Mouse (Mus musculus) MEL-GATA-1-ER (cell line): ENCODE data around the gene Gramd4.

Experiments used
- DNase-seq: peaks from one replicate; pipeline ENCODE4 v3.0.0-alpha.2; 2012; ENCODE audit warnings: low read depth; ENCODE audit errors: extremely low read depth

Gramd4 gene

GRCm38 (mm10) chr15:86057413-86057812 lies at the start of gene Gramd4:
Gene Gramd4 (plus strand): TSS chr15:86057695.
- DNase-seq, result no peak

- DNase-seq, result no peak
These were observed 44.4 kb upstream of the Gramd4 start for GRCm38 (mm10) chr15:86013130-86013529.

- no peak for DNase-seq
These were observed 43.8 kb upstream of the Gramd4 start for GRCm38 (mm10) chr15:86013656-86014055.

GRCm38 (mm10) chr15:86015026-86015425 lies 42.5 kb upstream of the Gramd4 start:
- no peak for DNase-seq

GRCm38 (mm10) chr15:86015860-86016541 lies 41.5 kb upstream of the Gramd4 start:
- no peak for DNase-seq

- DNase-seq, result no peak
These were observed 40.2 kb upstream of the Gramd4 start for GRCm38 (mm10) chr15:86017336-86017735.

- DNase-seq, result no peak
These were observed 38.6 kb upstream of the Gramd4 start for GRCm38 (mm10) chr15:86018753-86019512.

- no peak for DNase-seq
These were observed 37.5 kb upstream of the Gramd4 start for GRCm38 (mm10) chr15:86020008-86020407.

- DNase-seq, result peak; percentile 18
These were observed 36.2 kb upstream of the Gramd4 start for GRCm38 (mm10) chr15:86021301-86021700.

GRCm38 (mm10) chr15:86021971-86022370 lies 35.5 kb upstream of the Gramd4 start:
- DNase-seq, result no peak

GRCm38 (mm10) chr15:86027871-86028270 lies 29.6 kb upstream of the Gramd4 start:
- DNase-seq, result no peak

- DNase-seq, result no peak
These were observed 27.5 kb upstream of the Gramd4 start for GRCm38 (mm10) chr15:86029981-86030380.

- DNase-seq, result no peak
These were observed 24.7 kb upstream of the Gramd4 start for GRCm38 (mm10) chr15:86032811-86033190.

GRCm38 (mm10) chr15:86033191-86033841 lies 24.2 kb upstream of the Gramd4 start, which contains the start of gene Celsr1:
Gene Celsr1 (minus strand): TSS chr15:86033777.
- DNase-seq, result no peak

GRCm38 (mm10) chr15:86034021-86034523 lies 23.4 kb upstream of the Gramd4 start:
- no peak for DNase-seq

GRCm38 (mm10) chr15:86034781-86035360 lies 22.6 kb upstream of the Gramd4 start:
- no peak for DNase-seq

GRCm38 (mm10) chr15:86035913-86036312 lies 21.6 kb upstream of the Gramd4 start:
- no peak for DNase-seq

- peak; percentile 41 for DNase-seq
These were observed 18.7 kb upstream of the Gramd4 start for GRCm38 (mm10) chr15:86038802-86039201.

- DNase-seq, result no peak
These were observed 16.1 kb upstream of the Gramd4 start for GRCm38 (mm10) chr15:86041421-86041820.

GRCm38 (mm10) chr15:86042364-86042763 lies 15.1 kb upstream of the Gramd4 start:
- no peak for DNase-seq

- no peak for DNase-seq
These were observed 8.0 kb upstream of the Gramd4 start for GRCm38 (mm10) chr15:86049510-86049909.
